8 mouse cellular contexts compared by ENCODE assay signal in genomic region chr12:79192193-79192592, GRCm38 (mm10). TPM values are rescaled to one million over a fixed set of nuclear protein-coding genes. Genes with fewer than 3 reads are reported as not detected.
A peak's percentile ranks its signal among the peaks of the same experiment; 100 is the strongest.
DNase-seq lines count a peak whose midpoint lies in the region; ATAC-seq lines count a peak whose summit lies in the region.

Gene Rdh11, minus strand, starts transcription at chr12:79192293.

- peak within 1 kb of the TSS; percentile 65 for H3K4me3 ChIP-seq in neural tube, embryonic 11.5 days (ENCODE audit: low read depth, low read length)
- H3K4me3 ChIP-seq in intestine, embryonic 14.5 days (ENCODE audit: low read depth, low read length), result peak within 1 kb of the TSS; percentile 81

- no peaks in the 10 kb centered on the region for H3K36me3 ChIP-seq in neural tube, embryonic 11.5 days (ENCODE audit: control insufficient read depth, insufficient read depth, low read length)
- peaks cover 14% of the 10 kb centered on the region for H3K36me3 ChIP-seq in intestine, embryonic 14.5 days (ENCODE audit: control insufficient read depth, insufficient read depth, low read length)

- no peak within 1 kb of the TSS for H3K27ac ChIP-seq in neural tube, embryonic 11.5 days (ENCODE audit: low read depth, low read length)
- peak within 1 kb of the TSS; percentile 49; the same call in 1 of the 2 replicates for H3K27ac ChIP-seq in intestine, embryonic 14.5 days (ENCODE audit: low read depth)

- H3K4me1 ChIP-seq in neural tube, embryonic 11.5 days (ENCODE audit: control insufficient read depth, insufficient read depth, low read length), result peaks cover 7% of the 10 kb centered on the region; the same call in 1 of the 2 replicates
- no peaks in the 10 kb centered on the region; the same call in none of the 2 replicates for H3K4me1 ChIP-seq in intestine, embryonic 14.5 days (replicated peaks; ENCODE audit: control insufficient read depth, insufficient read depth, low read length)

- peak within 1 kb of the TSS; percentile 85 for H3K4me2 ChIP-seq in neural tube, embryonic 11.5 days (ENCODE audit: low read depth)
- peak within 1 kb of the TSS; percentile 91 for H3K4me2 ChIP-seq in intestine, embryonic 14.5 days (ENCODE audit: low read length)

- H3K27me3 ChIP-seq in neural tube, embryonic 11.5 days (ENCODE audit: control insufficient read depth, insufficient read depth, low read length), result no peaks in the 10 kb centered on the region
- no peaks in the 10 kb centered on the region for H3K27me3 ChIP-seq in intestine, embryonic 14.5 days (replicated peaks; ENCODE audit: control insufficient read depth, insufficient read depth, low read length)

- H3K9me3 ChIP-seq in neural tube, embryonic 11.5 days (ENCODE audit: control insufficient read depth, low read length), result no peaks in the 10 kb centered on the region
- no peaks in the 10 kb centered on the region for H3K9me3 ChIP-seq in intestine, embryonic 14.5 days (ENCODE audit: control insufficient read depth, low read length)

- H3K9ac ChIP-seq in neural tube, embryonic 11.5 days (ENCODE audit: low read length), result peak within 1 kb of the TSS; percentile 64
- H3K9ac ChIP-seq in intestine, embryonic 14.5 days (ENCODE audit: low read length), result peak within 1 kb of the TSS; percentile 61

- no peak for DNase-seq in adrenal gland, adult 18-20 months (ENCODE audit: low spot score in 2 of 2)
- no peak for DNase-seq in adrenal gland, adult (ENCODE audit: inconsistent age in 2 of 2, low spot score in 1 of 2)
- DNase-seq in neural tube, embryonic 11.5 days (ENCODE audit: low spot score), result no peak
- no peak for DNase-seq in neural tube, embryonic 10.5 days (ENCODE audit: extremely low spot score, low spot score)
- DNase-seq in intestine, embryonic 14.5 days (ENCODE audit: low spot score), result no peak
- no peak for DNase-seq in gastrocnemius, adult 18-20 months (ENCODE audit: low spot score)

- no peak for ATAC-seq in neural tube, embryonic 11.5 days (ENCODE audit: insufficient read depth, low FRiP score, low TSS enrichment)
- peak; percentile 32; the same call in 1 of the 2 replicates for ATAC-seq in intestine, embryonic 14.5 days (replicated peaks; ENCODE audit: low FRiP score, low TSS enrichment, low read depth)
- ATAC-seq in megakaryocyte progenitor cell, adult 5-6 weeks (replicated peaks; ENCODE audit: poor library complexity), result no peak
- ATAC-seq in granulocyte monocyte progenitor cell, adult 5-6 weeks (replicated peaks; ENCODE audit: poor library complexity, severe bottlenecking), result no peak

- WGBS in neural tube, embryonic 11.5 days, result 67% methylated on average over 6 of the region's 6 CpGs
- WGBS in intestine, embryonic 14.5 days, result 61% methylated on average over 6 of the region's 6 CpGs

RNA-seq across cellular contexts. Expression of gene Rdh11, which starts in this region (rescaled TPM):
- total RNA-seq in adrenal gland, adult 18-20 months (2021), result 10 to 100 TPM; 18.6 to 20.2 TPM
- 26.1 and 27.3 TPM in 2 replicates for polyA plus RNA-seq in neural tube, embryonic 11.5 days (2014; fragmentation: Nextera tagmentation; extraction: Ambion mirVana)
- polyA plus RNA-seq in intestine, embryonic 14.5 days (2014; fragmentation: Nextera tagmentation; extraction: Ambion mirVana), result 38.5 and 39.6 TPM in 2 replicates
- 14.4 and 15.7 TPM in 2 replicates for total RNA-seq in megakaryocyte progenitor cell, adult 5-6 weeks (2015)
- 18.7 and 21.7 TPM in 2 replicates for total RNA-seq in megakaryocyte progenitor cell, adult 5-6 weeks (2017)
- total RNA-seq in gastrocnemius, adult 18-20 months (2021), result 1 to 10 TPM; 1.9 to 2.7 TPM
- 3.5 and 5.2 TPM in 2 replicates for total RNA-seq in granulocyte monocyte progenitor cell, adult 5-6 weeks (2014; fragmentation: Nextera tagmentation)
- 20.9 and 21.2 TPM in 2 replicates for total RNA-seq in granulocyte monocyte progenitor cell, adult 5-6 weeks (2017)
